12 mouse cellular contexts compared by ENCODE assay signal in genomic region chr11:53788196-53788595, GRCm38 (mm10). TPM values are rescaled to one million over a fixed set of nuclear protein-coding genes. Genes with fewer than 3 reads are reported as not detected.
DNase-seq lines count a peak whose midpoint lies in the region; ATAC-seq and TF ChIP-seq lines count a peak whose summit lies in the region.
"Had no signal": no experiment of that assay in that cellular context is flagged by ENCODE, and none has a peak within 500 bp of the region (broad histone marks: within the 10 kb centered on the region; RNA-seq: fewer than 3 reads in every experiment).

No protein-coding gene starts in this region.

- no peak for TF ChIP-seq CTCF in midbrain, postnatal 0 days (IDR thresholded peaks at IDR 0.05)
- no peak for TF ChIP-seq CTCF in testis, adult 2 months (IDR thresholded peaks at IDR 0.05; ENCODE audit: control insufficient read depth, insufficient read depth, insufficient replicate concordance, low read depth, low read length)

- no peaks in the 10 kb centered on the region for H3K9me3 ChIP-seq in midbrain, embryonic 10.5 days (replicated peaks)
- no peaks in the 10 kb centered on the region for H3K9me3 ChIP-seq in midbrain, postnatal 0 days (ENCODE audit: low read length)
- H3K9me3 ChIP-seq in midbrain, embryonic 15.5 days: no peaks in the 10 kb centered on the region
- H3K9me3 ChIP-seq: neural tube, embryonic 12.5 days had no signal

- peak overlapping the region; percentile 46; the same call in 1 of the 2 replicates for H3K27ac ChIP-seq in midbrain, embryonic 10.5 days (replicated peaks)
- no peak overlapping the region for H3K27ac ChIP-seq in midbrain, postnatal 0 days (ENCODE audit: low read depth, low read length)
- 0 out of 2 replicates have a peak overlapping the region, but pooled peaks have one; percentile 22 for H3K27ac ChIP-seq in testis, adult 2 months (ENCODE audit: control insufficient read depth, insufficient read depth, low read depth, low read length)
- no peak overlapping the region for H3K27ac ChIP-seq in midbrain, embryonic 15.5 days
- H3K27ac ChIP-seq: macrophage; neural tube, embryonic 12.5 days had no signal

- H3K4me1 ChIP-seq in midbrain, embryonic 10.5 days: peaks cover 25% of the 10 kb centered on the region
- H3K4me1 ChIP-seq in midbrain, postnatal 0 days (ENCODE audit: insufficient read depth, low read length): no peaks in the 10 kb centered on the region
- H3K4me1 ChIP-seq in testis, adult 2 months (ENCODE audit: control insufficient read depth, insufficient read depth, low read length): no peaks in the 10 kb centered on the region
- no peaks in the 10 kb centered on the region for H3K4me1 ChIP-seq in midbrain, embryonic 15.5 days
- H3K4me1 ChIP-seq: neural tube, embryonic 12.5 days had no signal

- intact Hi-C loops in heart, postnatal 36 days (cut with DNase I): no loop called here

- no peak overlapping the region for H3K4me3 ChIP-seq in midbrain, embryonic 10.5 days
- H3K4me3 ChIP-seq in midbrain, postnatal 0 days (ENCODE audit: low read depth, low read length): no peak overlapping the region
- H3K4me3 ChIP-seq in testis, adult 2 months (ENCODE audit: control insufficient read depth, low read depth, low read length): no peak overlapping the region
- H3K4me3 ChIP-seq in midbrain, embryonic 15.5 days: no peak overlapping the region
- H3K4me3 ChIP-seq: neural tube, embryonic 12.5 days had no signal

- no peak overlapping the region for H3K4me2 ChIP-seq in midbrain, postnatal 0 days (ENCODE audit: low read depth, low read length, poor library complexity, severe bottlenecking)
- no peak overlapping the region for H3K4me2 ChIP-seq in midbrain, embryonic 15.5 days
- H3K4me2 ChIP-seq: neural tube, embryonic 12.5 days had no signal

- TF ChIP-seq POLR2A in testis, adult 2 months (IDR thresholded peaks at IDR 0.05; ENCODE audit: control insufficient read depth, low read depth, low read length): no peak

- no peak overlapping the region for H3K9ac ChIP-seq in midbrain, postnatal 0 days (replicated peaks; ENCODE audit: low read length, poor library complexity, severe bottlenecking)
- H3K9ac ChIP-seq in midbrain, embryonic 15.5 days: no peak overlapping the region
- H3K9ac ChIP-seq: neural tube, embryonic 12.5 days had no signal

- WGBS in midbrain, embryonic 10.5 days: 61% methylated on average over 8 of the region's 8 CpGs
- WGBS in midbrain, postnatal 0 days: 75% methylated on average over 8 of the region's 8 CpGs
- WGBS in midbrain, embryonic 15.5 days: 70% methylated on average over 8 of the region's 8 CpGs

- no peak for ATAC-seq in midbrain, postnatal 0 days (ENCODE audit: low FRiP score)
- ATAC-seq in midbrain, embryonic 15.5 days (replicated peaks): no peak
- ATAC-seq: inflammation-experienced regulatory T-cells, adult 6 months had no signal

- H3K36me3 ChIP-seq in midbrain, embryonic 10.5 days: no peaks in the 10 kb centered on the region
- H3K36me3 ChIP-seq in midbrain, postnatal 0 days (ENCODE audit: insufficient read depth, low read length): no peaks in the 10 kb centered on the region
- no peaks in the 10 kb centered on the region for H3K36me3 ChIP-seq in testis, adult 2 months (ENCODE audit: control insufficient read depth, insufficient read depth, low read length)
- no peaks in the 10 kb centered on the region for H3K36me3 ChIP-seq in midbrain, embryonic 15.5 days (replicated peaks)
- H3K36me3 ChIP-seq: neural tube, embryonic 12.5 days had no signal

- DNase-seq in midbrain, embryonic 10.5 days (ENCODE audit: low spot score): peak; percentile 25
- no peak for DNase-seq in midbrain, postnatal 0 days (ENCODE audit: low spot score)
- peak; percentile 29 for DNase-seq in embryo, embryonic 11 days
- DNase-seq in heart, postnatal 36 days: peak; percentile 58 to 64
- DNase-seq in retina, postnatal 1 day: no peak

- H3K27me3 ChIP-seq in midbrain, embryonic 10.5 days (ENCODE audit: low read depth, poor library complexity, severe bottlenecking): no peaks in the 10 kb centered on the region
- no peaks in the 10 kb centered on the region for H3K27me3 ChIP-seq in midbrain, postnatal 0 days (ENCODE audit: insufficient read depth, low read length)
- H3K27me3 ChIP-seq in testis, adult 2 months (ENCODE audit: control insufficient read depth, insufficient read depth, low read length): no peaks in the 10 kb centered on the region
- no peaks in the 10 kb centered on the region for H3K27me3 ChIP-seq in midbrain, embryonic 15.5 days (replicated peaks)
- H3K27me3 ChIP-seq: neural tube, embryonic 12.5 days had no signal

RNA-seq across cellular contexts. Expression of gene Gm17334, which starts 15.2 kb away (rescaled TPM):
- not detected in 2 replicates for polyA plus RNA-seq in midbrain, embryonic 10.5 days (2016; fragmentation: Nextera tagmentation; extraction: Ambion mirVana)
- 0.57 TPM in 1 of 2 replicates, not detected in the other for total RNA-seq in midbrain, postnatal 0 days (2014; rRNA removed)
- polyA plus RNA-seq in midbrain, postnatal 0 days (2015; fragmentation: Nextera tagmentation; extraction: Ambion mirVana): not detected in 2 replicates
- under 1 TPM in 1 of 2 experiments, not detected in 1; 0.60 TPM for total RNA-seq in heart, postnatal 36 days (2021)
- polyA plus RNA-seq in testis, adult 2 months (2012; rRNA removed): not detected in 2 replicates
- polyA plus RNA-seq in midbrain, embryonic 15.5 days (2015; fragmentation: Nextera tagmentation; extraction: Ambion mirVana): not detected in 2 replicates
- polyA plus RNA-seq: brain, embryonic 14.5 days; embryonic facial prominence, embryonic 11.5 days; macrophage; neural tube, embryonic 12.5 days had no signal

RNA-seq across cellular contexts. Expression of gene Irf1, which starts 18.4 kb away (rescaled TPM):
- 3.6 and 3.8 TPM in 2 replicates for polyA plus RNA-seq in midbrain, embryonic 10.5 days (2016; fragmentation: Nextera tagmentation; extraction: Ambion mirVana)
- total RNA-seq in midbrain, postnatal 0 days (2014; rRNA removed): 0.93 and 3.2 TPM in 2 replicates
- 3.2 and 4.0 TPM in 2 replicates for polyA plus RNA-seq in midbrain, postnatal 0 days (2015; fragmentation: Nextera tagmentation; extraction: Ambion mirVana)
- total RNA-seq in heart, postnatal 36 days (2021): 10 to 100 TPM; 18.6 to 23.6 TPM
- polyA plus RNA-seq in testis, adult 2 months (2012; rRNA removed): 3.4 TPM in 2 replicates
- polyA plus RNA-seq in midbrain, embryonic 15.5 days (2015; fragmentation: Nextera tagmentation; extraction: Ambion mirVana): 2.6 and 3.1 TPM in 2 replicates

Comparison
In these comparisons a context has a peak if more than half of its experiments do, and no peak if none do; other contexts are left out.
1. DNase-seq: peak in midbrain, embryonic 10.5 days (single experiment), embryo, embryonic 11 days (single experiment) and heart, postnatal 36 days (2 of 2); none in midbrain, postnatal 0 days (single experiment) and retina, postnatal 1 day (single experiment).
2. H3K27ac ChIP-seq: peak in midbrain, embryonic 10.5 days (single experiment) and testis, adult 2 months (single experiment); none in midbrain, postnatal 0 days (single experiment) and midbrain, embryonic 15.5 days (single experiment).